Mouse (Mus musculus): ENCODE data around the gene Gm17455.

DNA sequence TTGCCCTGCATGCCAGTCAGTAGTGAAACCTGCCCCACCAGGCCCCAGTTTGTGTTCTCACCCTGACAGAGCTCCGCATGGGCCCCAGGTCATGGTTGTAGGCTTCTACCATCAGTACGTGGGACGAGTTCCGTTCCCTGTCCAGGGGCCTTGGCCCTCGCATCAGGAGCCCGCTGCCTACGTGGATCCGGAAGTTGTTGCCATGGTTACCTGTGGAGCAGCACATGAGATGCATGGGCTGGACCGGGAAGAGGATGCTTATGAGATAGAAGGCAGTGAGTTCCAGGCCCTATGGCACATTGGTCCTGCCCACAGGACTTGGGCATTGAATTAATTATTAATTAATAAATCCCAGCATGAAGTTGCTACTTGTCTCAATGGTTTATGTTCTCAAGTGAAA, 7.9 kb upstream of the Gm17455 start:
- TF ChIP-seq EP300 (IDR thresholded peaks at IDR 0.05; ENCODE audit: low read depth) (no peak), CTCF (IDR thresholded peaks at IDR 0.05; ENCODE audit: low read depth) (no peak)

All from liver, postnatal 0 days (tissue).